Mouse (Mus musculus) liver, adult 2 months (tissue): ENCODE data around the gene Susd1.

Experiments
- CTCF ChIP-seq: fragments of 200-500 bp; IDR thresholded peaks from 2 replicates; pipeline ENCODE4 v1.5.1; 2011; ENCODE audit warnings: low read depth, low read length, control low read depth
- POLR2A ChIP-seq: fragments of 200-500 bp; IDR thresholded peaks from 2 replicates; pipeline ENCODE4 v1.6.1; 2011; ENCODE audit warnings: low read length, control low read depth; ENCODE audit not compliant: insufficient read depth; ENCODE audit errors: extremely low read depth

DNA sequence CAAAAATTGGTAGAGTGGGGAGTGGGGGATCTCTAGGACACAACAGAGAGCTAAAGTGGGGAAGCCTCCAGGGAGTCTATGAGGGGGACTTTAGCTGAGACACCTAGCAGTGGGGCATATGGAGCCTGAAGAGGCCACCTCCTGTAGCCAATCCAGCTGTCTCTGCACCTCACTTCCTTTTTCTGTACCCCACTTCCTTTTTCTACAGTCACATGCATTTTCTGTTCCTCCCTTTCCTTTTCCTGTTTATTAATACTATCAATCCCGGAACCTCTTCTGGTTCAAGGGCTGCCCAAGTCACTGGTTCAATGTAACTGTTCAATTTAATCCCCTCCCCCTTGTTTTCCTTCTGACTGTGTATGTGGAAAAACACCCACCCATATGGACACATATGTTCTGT lies 2.8 kb upstream of the Susd1 start:
- TF ChIP-seq POLR2A: no peak
- TF ChIP-seq CTCF: no peak
